Mouse (Mus musculus): ENCODE data around the gene Dhrs3. TPM values are rescaled to one million over a fixed set of nuclear protein-coding genes. Genes with fewer than 3 reads are reported as not detected.
A peak's percentile ranks its signal among the peaks of the same experiment; 100 is the strongest.

Dhrs3 gene
- total RNA-seq, 2 experiments from 2014 or later = 139 to 162 TPM

- peak; percentile 70 to 83 for DNase-seq
- intact Hi-C loops (cut with DNase I) = loop anchor here (2.0 kb wide), 3 partner anchors 19 to 37 kb away; partner anchors contain the start of gene Dhrs3
These were observed 37.2 kb downstream of the Dhrs3 start for GRCm38 (mm10) chr4:144929811-144930221.

- intact Hi-C loops (cut with DNase I) = loop anchor here (2.0 kb wide), 2 partner anchors 18 to 38 kb away; partner anchors contain the start of gene Dhrs3
- peak; percentile 85 to 86 for DNase-seq
These were observed 37.7 kb downstream of the Dhrs3 start for GRCm38 (mm10) chr4:144930366-144930765.

GRCm38 (mm10) chr4:144931167-144931566, 38.5 kb downstream of the Dhrs3 start:
- DNase-seq = no peak
- intact Hi-C loops (cut with DNase I) = loop anchor here (2.0 kb wide), 2 partner anchors 18 to 38 kb away; partner anchors contain the start of gene Dhrs3

- DNase-seq = no peak
These were observed 41.9 kb downstream of the Dhrs3 start for GRCm38 (mm10) chr4:144934501-144934900.

GRCm38 (mm10) chr4:144936563-144937154, 44.0 kb downstream of the Dhrs3 start:
- DNase-seq = no peak
- intact Hi-C loops (cut with DNase I) = loop anchor here (1.0 kb wide), 1 partner anchor 10 kb away; no protein-coding TSS in a partner anchor

More at GRCm38 (mm10) chr4:144934501-144934900, 41.9 kb downstream of the Dhrs3 start:
- intact Hi-C loops (cut with DNase I) = no loop called here

GRCm38 (mm10) chr4:144939847-144940411, 47.3 kb downstream of the Dhrs3 start:
- intact Hi-C loops (cut with DNase I) = no loop called here
- no peak for DNase-seq

GRCm38 (mm10) chr4:144940796-144941462, 48.3 kb downstream of the Dhrs3 start:
- intact Hi-C loops (cut with DNase I) = no loop called here
- no peak for DNase-seq

GRCm38 (mm10) chr4:144942433-144942832, 49.8 kb downstream of the Dhrs3 start:
- intact Hi-C loops (cut with DNase I) = no loop called here
- no peak for DNase-seq

- no peak for DNase-seq
- intact Hi-C loops (cut with DNase I) = no loop called here
These were observed 50.6 kb downstream of the Dhrs3 start for GRCm38 (mm10) chr4:144943273-144943672.

- DNase-seq = peak; percentile 87 to 90
- intact Hi-C loops (cut with DNase I) = loop anchor here (1.0 to 2.0 kb wide), 2 partner anchors 17 to 52 kb away; no protein-coding TSS in a partner anchor
These were observed 55.2 kb downstream of the Dhrs3 start for GRCm38 (mm10) chr4:144947738-144948390.

- intact Hi-C loops (cut with DNase I) = loop anchor here (2.0 to 10.0 kb wide), 2 partner anchors 19 to 95 kb away; no protein-coding TSS in a partner anchor
- peak; percentile 72 to 82 for DNase-seq
These were observed 57.1 kb downstream of the Dhrs3 start for GRCm38 (mm10) chr4:144949441-144950326.

GRCm38 (mm10) chr4:144950327-144950711, 57.7 kb downstream of the Dhrs3 start:
- DNase-seq = no peak
- intact Hi-C loops (cut with DNase I) = loop anchor here (10.0 kb wide), 1 partner anchor 94 kb away; no protein-coding TSS in a partner anchor

GRCm38 (mm10) chr4:144950883-144951282, 58.3 kb downstream of the Dhrs3 start:
- DNase-seq = no peak
- intact Hi-C loops (cut with DNase I) = loop anchor here (10.0 kb wide), 1 partner anchor 94 kb away; no protein-coding TSS in a partner anchor

GRCm38 (mm10) chr4:144951859-144952258, 59.2 kb downstream of the Dhrs3 start:
- peak in 1 of 2 experiments; percentile 58 for DNase-seq
- intact Hi-C loops (cut with DNase I) = loop anchor here (10.0 kb wide), 1 partner anchor 93 kb away; no protein-coding TSS in a partner anchor

- intact Hi-C loops (cut with DNase I) = loop anchor here (10.0 kb wide), 1 partner anchor 91 kb away; no protein-coding TSS in a partner anchor
- DNase-seq = no peak
These were observed 60.8 kb downstream of the Dhrs3 start for GRCm38 (mm10) chr4:144953421-144953820.

GRCm38 (mm10) chr4:144955863-144956262, 63.2 kb downstream of the Dhrs3 start:
- no peak for DNase-seq
- intact Hi-C loops (cut with DNase I) = loop anchor here (2.0 to 10.0 kb wide), 2 partner anchors 23 to 89 kb away; no protein-coding TSS in a partner anchor

GRCm38 (mm10) chr4:144956293-144956692, 63.7 kb downstream of the Dhrs3 start:
- intact Hi-C loops (cut with DNase I) = loop anchor here (10.0 kb wide), 1 partner anchor 89 kb away; no protein-coding TSS in a partner anchor
- DNase-seq = no peak

- peak in 1 of 2 experiments; percentile 49 for DNase-seq
- intact Hi-C loops (cut with DNase I) = loop anchor here (10.0 kb wide), 1 partner anchor 88 kb away; no protein-coding TSS in a partner anchor
These were observed 64.6 kb downstream of the Dhrs3 start for GRCm38 (mm10) chr4:144957186-144957585.

- DNase-seq = no peak
- intact Hi-C loops (cut with DNase I) = loop anchor here (10.0 kb wide), 1 partner anchor 87 kb away; no protein-coding TSS in a partner anchor
These were observed 65.1 kb downstream of the Dhrs3 start for GRCm38 (mm10) chr4:144957721-144958120.

Data from heart, postnatal 36 days (tissue).